In the genomic region with DNA sequence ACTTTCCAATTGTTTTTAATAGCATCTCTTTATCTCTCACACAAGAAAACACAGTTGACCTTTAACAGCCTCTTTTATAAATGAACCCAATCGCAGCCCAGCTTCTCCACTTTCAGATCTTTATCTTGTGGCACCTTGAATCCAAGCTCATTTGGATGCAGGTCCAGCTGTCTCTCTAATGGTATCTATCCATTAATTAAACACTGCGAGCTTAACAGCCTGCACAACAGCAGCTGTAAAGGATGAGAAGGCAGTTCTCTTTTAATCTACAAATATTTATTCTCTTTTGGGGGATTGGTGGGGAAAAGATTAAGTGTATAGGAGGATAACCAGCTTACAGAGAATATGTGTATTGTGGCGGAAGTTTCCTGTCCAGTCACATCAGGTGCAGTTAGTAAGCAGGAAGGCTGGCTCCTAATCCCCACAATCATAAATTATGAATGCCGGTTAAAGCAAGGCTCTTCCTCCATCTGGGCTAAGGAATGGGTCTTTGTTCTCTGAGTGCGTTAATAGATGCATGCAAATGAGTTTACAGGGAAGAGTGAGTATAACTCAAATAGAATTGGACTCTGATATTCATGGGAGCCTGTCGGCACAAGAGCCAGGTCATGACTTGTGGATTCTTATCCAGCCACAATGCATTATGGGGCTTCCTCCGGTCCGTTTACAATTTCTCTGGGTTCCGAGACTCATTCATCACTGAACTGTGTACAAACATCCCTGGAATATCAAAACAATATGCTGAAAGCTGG, we compare ENCODE assay signal across 14 mouse cellular contexts.
A peak's percentile ranks its signal among the peaks of the same experiment; 100 is the strongest.
DNase-seq lines count a peak whose midpoint lies in the region; ATAC-seq lines count a peak whose summit lies in the region.
"Had no signal": no experiment of that assay in that cellular context is flagged by ENCODE, and none has a peak within 500 bp of the region (broad histone marks: within the 10 kb centered on the region; RNA-seq: fewer than 3 reads in every experiment).

No protein-coding gene starts in this region.

- no peak overlapping the region for H3K9ac ChIP-seq in kidney, embryonic 15.5 days
- H3K9ac ChIP-seq in forebrain, embryonic 13.5 days, result peak overlapping the region; percentile 14; the same call in 1 of the 2 replicates
- peak overlapping the region; percentile 31; the same call in 1 of the 2 replicates for H3K9ac ChIP-seq in midbrain, embryonic 16.5 days (ENCODE audit: low read depth, low read length)
- H3K9ac ChIP-seq: heart, embryonic 13.5 days; limb, embryonic 12.5 days had no signal

- peaks cover 21% of the 10 kb centered on the region for H3K4me1 ChIP-seq in kidney, embryonic 15.5 days
- peaks cover 17% of the 10 kb centered on the region for H3K4me1 ChIP-seq in forebrain, embryonic 13.5 days
- peaks cover 16% of the 10 kb centered on the region for H3K4me1 ChIP-seq in midbrain, embryonic 16.5 days (ENCODE audit: control insufficient read depth, insufficient read depth, low read length)
- H3K4me1 ChIP-seq: limb, embryonic 12.5 days had no signal

- no peak for DNase-seq in kidney, postnatal 25 days
- DNase-seq in kidney, postnatal 10 days, result peak; percentile 15
- no peak for DNase-seq in gastrocnemius, postnatal 25 days
- DNase-seq in heart, adult 11 months, result no peak
- DNase-seq in heart, postnatal 10 days, result no peak
- DNase-seq: adrenal gland, adult 2 months; cerebellum, adult 11-12 months had no signal

- H3K27me3 ChIP-seq in kidney, embryonic 15.5 days, result no peaks in the 10 kb centered on the region
- H3K27me3 ChIP-seq in forebrain, embryonic 13.5 days, result no peaks in the 10 kb centered on the region
- H3K27me3 ChIP-seq in midbrain, embryonic 16.5 days (ENCODE audit: control insufficient read depth, insufficient read depth, low read depth, low read length), result no peaks in the 10 kb centered on the region
- H3K27me3 ChIP-seq: heart, embryonic 13.5 days; limb, embryonic 12.5 days; megakaryocyte, embryonic 14.5 days had no signal

- WGBS in kidney, embryonic 15.5 days, result 20% methylated on average over 9 of the region's 9 CpGs
- 24% methylated on average over 9 of the region's 9 CpGs for WGBS in forebrain, embryonic 13.5 days
- WGBS in midbrain, embryonic 16.5 days, result 18% methylated on average over 9 of the region's 9 CpGs

- no peak overlapping the region for H3K4me3 ChIP-seq in kidney, embryonic 15.5 days (replicated peaks)
- no peak overlapping the region for H3K4me3 ChIP-seq in forebrain, embryonic 13.5 days
- H3K4me3 ChIP-seq in midbrain, embryonic 16.5 days (ENCODE audit: low read depth, low read length), result peak overlapping the region; percentile 10; the same call in 1 of the 2 replicates
- H3K4me3 ChIP-seq: embryonic facial prominence, embryonic 10.5 days; heart, embryonic 13.5 days; limb, embryonic 12.5 days had no signal

- peak; percentile 14; the same call in 1 of the 2 replicates for ATAC-seq in kidney, embryonic 15.5 days (replicated peaks; ENCODE audit: low FRiP score)
- peak; percentile 86 for ATAC-seq in forebrain, embryonic 13.5 days
- peak; percentile 76 for ATAC-seq in midbrain, embryonic 16.5 days

- intact Hi-C loops in heart, postnatal 10 days (cut with DNase I), result no loop called here

- H3K4me2 ChIP-seq in kidney, embryonic 15.5 days, result peak overlapping the region; percentile 13; the same call in 1 of the 2 replicates
- H3K4me2 ChIP-seq in forebrain, embryonic 13.5 days, result peak overlapping the region; percentile 37
- peak overlapping the region; percentile 46 for H3K4me2 ChIP-seq in midbrain, embryonic 16.5 days (ENCODE audit: low read length)
- H3K4me2 ChIP-seq: heart, embryonic 13.5 days; limb, embryonic 12.5 days had no signal

- H3K27ac ChIP-seq in kidney, embryonic 15.5 days, result peak overlapping the region; percentile 79
- peak overlapping the region; percentile 67 for H3K27ac ChIP-seq in forebrain, embryonic 13.5 days
- H3K27ac ChIP-seq in midbrain, embryonic 16.5 days (ENCODE audit: low read length), result peak overlapping the region; percentile 61
- H3K27ac ChIP-seq: embryonic facial prominence, embryonic 10.5 days; heart, embryonic 13.5 days; limb, embryonic 12.5 days had no signal

- no peaks in the 10 kb centered on the region for H3K9me3 ChIP-seq in kidney, embryonic 15.5 days (replicated peaks)
- H3K9me3 ChIP-seq in forebrain, embryonic 13.5 days (replicated peaks), result no peaks in the 10 kb centered on the region
- H3K9me3 ChIP-seq in midbrain, embryonic 16.5 days (replicated peaks; ENCODE audit: control insufficient read depth, low read length, poor library complexity, severe bottlenecking), result no peaks in the 10 kb centered on the region
- H3K9me3 ChIP-seq: embryonic facial prominence, embryonic 10.5 days; heart, embryonic 13.5 days; limb, embryonic 12.5 days; megakaryocyte, embryonic 14.5 days had no signal

- no peaks in the 10 kb centered on the region for H3K36me3 ChIP-seq in kidney, embryonic 15.5 days
- H3K36me3 ChIP-seq in forebrain, embryonic 13.5 days (ENCODE audit: poor library complexity, severe bottlenecking), result no peaks in the 10 kb centered on the region
- H3K36me3 ChIP-seq in midbrain, embryonic 16.5 days (ENCODE audit: control insufficient read depth, insufficient read depth, low read length), result no peaks in the 10 kb centered on the region
- H3K36me3 ChIP-seq: embryonic facial prominence, embryonic 10.5 days; heart, embryonic 13.5 days; limb, embryonic 12.5 days had no signal

Comparison
In these comparisons a context has a peak if more than half of its experiments do, and no peak if none do; other contexts are left out.
1. ATAC-seq: peak in every context shown above with its lines; median percentile 86 in forebrain, embryonic 13.5 days; 76 in midbrain, embryonic 16.5 days; 14 in kidney, embryonic 15.5 days.